Mouse (Mus musculus) CD4-positive, CD25-positive, alpha-beta regulatory T cell, adult 2 months (primary cell): ENCODE data around the gene Adgrg5.
A peak's percentile ranks its signal among the peaks of the same experiment; 100 is the strongest.

ENCODE experiments used
- DNase-seq: peaks from one replicate; pipeline ENCODE4 v3.0.0-alpha.2; 2012; ENCODE audit warnings: low read depth, low spot score

Adgrg5 gene

GRCm38 (mm10) chr8:94967554-94967953, 44.1 kb downstream of the Adgrg5 start:
- no peak for DNase-seq

- DNase-seq: peak; percentile 52
Measured at GRCm38 (mm10) chr8:94973270-94973669, 49.8 kb downstream of the Adgrg5 start.

DNA sequence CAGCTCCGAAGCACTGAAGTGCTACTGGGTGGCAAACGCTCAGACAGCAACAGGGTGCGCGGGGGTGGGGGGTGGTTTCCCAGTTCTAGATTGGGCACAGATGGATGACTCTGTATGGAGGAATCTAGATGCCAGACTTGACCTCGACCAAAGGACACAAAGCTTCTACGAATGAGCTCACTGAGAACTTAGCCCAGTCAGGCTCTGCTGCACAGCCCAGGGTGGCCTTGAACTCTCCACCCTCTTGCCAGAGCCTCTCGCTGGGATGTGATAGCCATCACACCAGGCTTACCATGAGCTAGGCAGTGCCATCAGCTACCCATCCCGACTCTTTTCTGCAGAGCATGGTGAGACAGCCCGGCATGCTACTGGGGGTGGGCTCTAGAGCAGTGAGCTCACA, 50.3 kb downstream of the Adgrg5 start:
- no peak for DNase-seq

- no peak for DNase-seq
Measured at GRCm38 (mm10) chr8:94974467-94975165, 51.1 kb downstream of the Adgrg5 start, which contains the start of gene Adgrg1. TSS of gene Adgrg1 (plus strand) at chr8:94974751.

- DNase-seq: peak; percentile 59
Measured at GRCm38 (mm10) chr8:94976651-94977417, 53.3 kb downstream of the Adgrg5 start.

- DNase-seq: no peak
Measured at GRCm38 (mm10) chr8:94978131-94978530, 54.6 kb downstream of the Adgrg5 start.

GRCm38 (mm10) chr8:94978593-94979319, 55.3 kb downstream of the Adgrg5 start:
- DNase-seq: peak; percentile 20

GRCm38 (mm10) chr8:94980176-94980575, 56.7 kb downstream of the Adgrg5 start:
- no peak for DNase-seq

GRCm38 (mm10) chr8:94980976-94981375, 57.5 kb downstream of the Adgrg5 start:
- DNase-seq: no peak

GRCm38 (mm10) chr8:94981848-94982247, 58.4 kb downstream of the Adgrg5 start:
- no peak for DNase-seq

DNA sequence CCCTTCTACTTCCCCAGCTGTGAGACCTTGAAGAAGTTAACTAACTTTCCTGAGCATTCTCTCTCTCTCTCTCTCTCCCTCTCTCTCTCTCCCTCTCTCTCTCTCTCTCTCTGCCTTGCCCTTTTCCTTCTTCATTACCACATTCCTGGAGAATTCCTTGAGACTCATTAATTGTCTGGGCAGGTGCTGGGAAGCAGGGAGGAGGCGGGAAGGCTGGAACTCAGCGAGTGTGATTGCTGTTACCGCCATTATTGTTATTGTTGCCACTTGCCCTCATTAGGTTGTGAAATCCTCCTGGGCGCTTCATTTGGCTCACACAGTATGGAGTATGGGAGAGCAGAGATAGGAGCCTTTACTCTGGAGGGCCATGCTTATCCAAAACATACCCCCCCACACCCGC, 59.7 kb downstream of the Adgrg5 start:
- no peak for DNase-seq

DNA sequence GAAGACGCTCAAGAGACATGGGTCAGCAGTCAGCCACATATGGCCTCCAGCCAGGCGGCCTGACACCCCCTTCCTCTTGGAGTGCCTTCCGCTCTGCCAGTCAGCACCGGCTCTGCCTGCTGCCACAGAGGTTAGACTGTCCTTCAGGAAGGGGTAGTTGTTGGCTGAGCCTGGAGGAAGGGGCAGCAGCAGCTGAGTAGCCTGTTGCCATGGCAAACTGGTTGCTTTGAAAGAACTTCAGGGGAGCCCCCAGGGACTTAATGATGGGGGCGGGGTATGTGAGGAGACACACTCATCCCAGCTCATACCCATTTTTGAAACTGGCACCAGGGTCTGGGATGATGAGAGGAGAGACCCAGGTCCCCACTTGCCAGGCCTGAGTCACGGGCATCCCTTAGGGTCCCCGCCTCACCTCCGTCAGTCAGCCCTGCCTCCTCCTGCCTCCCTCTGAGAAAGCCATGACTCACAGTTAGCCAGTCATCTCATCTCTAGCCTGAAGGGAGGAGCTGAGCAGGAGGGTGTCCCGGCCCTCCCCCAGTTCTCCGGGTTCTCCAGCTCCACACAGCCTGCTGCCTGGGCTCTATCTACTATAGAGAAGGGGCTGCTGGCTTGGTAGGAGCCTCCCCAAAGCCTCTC, 60.5 kb downstream of the Adgrg5 start:
- no peak for DNase-seq

GRCm38 (mm10) chr8:94985023-94985422, 61.5 kb downstream of the Adgrg5 start:
- peak; percentile 25 for DNase-seq

DNA sequence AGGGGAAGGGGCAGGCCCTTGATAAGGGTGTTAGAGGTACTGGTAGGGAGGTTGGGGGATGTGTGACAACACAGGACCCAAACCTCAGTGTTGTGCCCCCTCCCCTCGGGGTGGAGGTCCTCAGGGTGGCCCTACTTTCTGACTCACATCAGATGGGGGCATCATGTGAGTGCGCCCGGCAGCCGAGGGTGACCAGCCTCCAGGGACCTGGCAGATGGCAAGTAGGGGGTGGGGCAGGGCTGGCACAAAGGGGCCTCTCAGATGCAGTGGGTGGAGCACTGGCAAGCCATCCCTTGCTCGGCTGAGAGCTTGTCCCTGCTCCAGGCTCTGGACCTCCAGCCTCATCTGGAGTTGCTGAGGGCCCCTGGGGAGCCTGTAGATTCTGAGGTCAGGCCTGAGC, 63.2 kb downstream of the Adgrg5 start:
- no peak for DNase-seq

- DNase-seq: no peak
Measured at GRCm38 (mm10) chr8:94987553-94987952, 64.1 kb downstream of the Adgrg5 start.

- DNase-seq: no peak
Measured at GRCm38 (mm10) chr8:94988619-94989018, 65.1 kb downstream of the Adgrg5 start.

GRCm38 (mm10) chr8:94989711-94990110, 66.2 kb downstream of the Adgrg5 start:
- DNase-seq: no peak

DNA sequence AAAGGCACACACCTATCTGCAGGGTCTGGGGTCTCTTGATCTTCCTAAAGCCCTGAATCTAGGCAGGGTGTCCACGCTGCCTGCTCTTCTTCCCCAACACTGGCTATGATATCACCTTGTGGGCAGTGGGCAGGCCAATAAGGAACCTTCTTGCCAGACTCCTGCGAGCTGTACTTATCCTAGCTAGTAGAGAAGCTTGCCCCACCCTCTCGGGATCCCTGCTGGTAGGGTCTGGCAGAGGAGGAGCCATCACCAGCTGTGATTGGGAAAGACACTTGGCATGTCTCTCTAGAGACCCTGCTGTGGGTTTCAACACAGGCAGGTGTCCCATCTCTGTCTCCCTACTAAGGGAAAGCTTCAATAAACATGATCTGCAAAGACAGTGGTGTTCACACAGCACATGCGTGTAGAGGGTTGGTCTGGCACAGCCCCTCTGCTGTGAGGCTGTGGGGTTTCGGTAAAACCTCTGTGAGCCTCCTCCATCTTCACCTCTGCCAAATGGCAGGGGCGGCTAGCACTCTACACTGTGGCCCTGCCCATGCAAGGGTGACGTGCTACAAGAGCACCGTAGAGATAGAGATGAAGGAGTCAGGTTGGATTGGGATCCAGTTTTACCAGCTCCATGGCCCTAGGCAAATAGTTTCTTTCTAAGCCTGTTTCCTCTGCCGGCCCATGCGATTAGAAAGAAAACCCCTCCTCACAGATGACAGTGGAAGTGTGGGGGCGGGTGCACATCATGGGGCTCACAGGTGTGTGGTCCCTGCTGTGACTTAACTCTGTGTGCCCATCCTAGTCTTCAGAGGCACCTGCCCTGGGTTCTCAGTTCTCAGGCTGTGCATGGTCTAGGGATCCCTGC, 67.3 kb downstream of the Adgrg5 start:
- DNase-seq: no peak

DNA sequence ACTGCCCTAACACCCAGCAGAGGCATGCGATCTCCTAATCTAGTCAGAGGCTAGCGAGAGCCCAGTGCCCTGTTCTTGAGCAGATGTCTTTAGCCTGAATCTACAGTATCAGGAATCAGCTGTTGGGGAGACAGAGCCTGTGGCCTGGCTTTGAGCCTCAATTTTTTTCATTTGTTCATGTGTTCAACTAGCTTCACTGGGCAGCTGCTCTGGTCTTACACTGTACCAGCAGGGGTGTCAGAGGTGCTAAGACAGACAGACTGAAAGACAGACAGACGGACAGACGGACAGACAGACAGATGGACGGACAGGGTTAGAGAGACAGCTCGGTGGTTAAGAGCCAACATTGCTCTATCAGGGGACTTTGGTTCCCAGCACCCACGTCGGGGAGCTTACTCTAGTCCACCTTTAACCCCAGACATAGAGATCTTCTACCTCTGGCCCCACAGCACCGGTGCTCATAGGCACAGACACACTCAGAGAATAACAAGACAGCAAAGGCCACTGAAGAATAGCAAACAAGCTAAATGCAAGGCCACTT, 68.0 kb downstream of the Adgrg5 start:
- DNase-seq: no peak

GRCm38 (mm10) chr8:94992010-94992409, 68.5 kb downstream of the Adgrg5 start:
- DNase-seq: no peak

- DNase-seq: no peak
Measured at GRCm38 (mm10) chr8:94992534-94992933, 69.0 kb downstream of the Adgrg5 start.
